Mouse (Mus musculus) c-Kit-positive CD71-positive TER-119-positive erythroid progenitor cells, embryonic 14.5 days (primary cell): ENCODE measurements around the gene Nup153.

Source experiments
- DNase-seq: peaks from one replicate; pipeline ENCODE4 v3.0.0-alpha.2; 2013; ENCODE audit warnings: low spot score

The Nup153 gene

DNA sequence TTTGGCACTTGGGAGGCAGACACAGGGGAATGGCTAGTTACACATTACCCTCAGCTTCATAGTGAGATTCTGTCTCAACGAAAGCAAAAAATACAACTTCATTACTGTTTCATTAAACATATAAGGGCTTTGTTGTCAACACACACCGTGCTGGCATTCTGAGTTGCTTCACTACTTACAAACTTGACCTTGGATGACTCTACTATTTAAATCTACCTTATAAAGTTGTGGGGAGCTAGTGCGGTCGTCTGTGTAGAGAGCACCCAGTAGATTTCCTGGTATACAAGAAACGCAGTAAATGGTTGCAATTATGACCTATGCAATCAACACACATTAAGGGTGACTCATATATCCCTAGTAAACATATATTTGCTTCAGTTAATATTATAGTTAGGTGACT lies 671 bp upstream of the Nup153 start:
- DNase-seq: no peak

DNA sequence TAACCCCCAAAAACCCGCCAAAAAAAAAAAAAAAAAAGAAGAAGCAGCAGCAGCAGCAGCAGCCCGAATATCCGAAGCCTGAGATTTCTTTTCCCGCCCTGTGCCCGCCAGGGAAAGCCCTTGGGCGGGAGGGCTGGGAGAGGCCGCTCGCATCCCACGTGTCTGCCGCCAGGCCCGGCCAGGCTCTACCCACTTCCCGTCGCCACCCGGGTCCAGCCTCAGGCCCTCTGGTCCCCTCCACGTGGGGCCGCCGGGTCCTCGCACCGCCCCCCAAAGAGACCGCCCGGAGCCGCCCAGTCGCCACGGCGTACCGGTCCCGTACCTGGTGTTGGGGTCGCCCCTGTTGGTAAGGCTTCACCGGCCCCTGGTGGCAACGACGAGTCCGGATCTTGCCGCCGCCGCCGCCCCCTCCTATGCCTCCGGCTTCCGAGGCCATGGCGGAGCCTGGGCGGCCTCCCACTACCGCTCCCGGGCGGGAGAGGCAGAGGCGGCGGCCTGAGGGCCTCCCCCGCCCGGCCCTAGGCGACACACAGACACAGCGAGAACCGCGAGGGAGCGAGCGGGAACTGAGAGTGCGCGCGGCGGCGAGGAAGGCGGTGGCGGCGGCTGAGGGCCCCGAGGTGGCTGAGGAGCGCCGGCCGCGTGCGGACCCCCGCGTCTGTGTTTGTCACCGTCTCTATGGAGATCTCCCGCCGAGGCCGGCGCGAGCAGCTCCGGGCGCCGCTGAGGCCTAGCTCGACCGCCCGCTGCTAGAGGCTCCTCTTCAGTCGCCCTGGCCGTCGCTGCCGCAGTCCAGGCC lies 503 bp downstream of the Nup153 start:
- peak; percentile 60 for DNase-seq

DNA sequence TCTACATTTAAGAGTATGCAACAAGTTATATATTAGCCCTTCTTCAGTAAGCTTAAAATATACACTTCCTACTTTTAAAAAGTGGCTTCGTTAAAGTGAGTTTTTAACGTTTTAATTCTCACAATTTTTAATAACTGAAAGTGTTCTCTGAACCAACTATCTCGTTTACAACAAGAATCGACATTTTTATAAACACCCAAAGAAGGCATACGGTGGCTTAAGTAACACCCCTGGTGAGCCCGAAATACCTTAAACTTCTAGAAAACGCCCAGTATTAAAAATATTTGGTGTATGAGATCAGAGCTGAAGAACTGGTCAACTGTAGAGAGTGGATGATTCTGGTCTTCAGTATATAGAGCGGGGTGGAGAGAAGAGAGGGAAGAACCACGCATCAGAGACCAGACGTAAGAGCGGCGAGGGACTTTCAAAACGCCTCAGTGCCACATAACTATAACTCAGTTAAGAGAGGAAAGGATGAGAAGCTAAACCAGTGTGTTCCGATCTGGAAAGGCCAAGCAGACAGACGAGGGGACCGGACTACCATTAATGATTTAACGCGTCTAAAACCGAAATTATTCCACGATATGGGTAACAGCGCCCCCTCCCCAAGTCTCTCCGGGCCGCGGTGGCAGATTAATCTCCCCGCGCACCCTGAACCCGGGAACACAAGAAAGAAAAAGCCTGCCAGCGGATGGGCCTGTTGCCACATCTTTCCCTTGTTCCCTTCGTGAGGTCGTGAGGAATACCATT lies 1.3 kb downstream of the Nup153 start:
- DNase-seq: peak; percentile 46

DNA sequence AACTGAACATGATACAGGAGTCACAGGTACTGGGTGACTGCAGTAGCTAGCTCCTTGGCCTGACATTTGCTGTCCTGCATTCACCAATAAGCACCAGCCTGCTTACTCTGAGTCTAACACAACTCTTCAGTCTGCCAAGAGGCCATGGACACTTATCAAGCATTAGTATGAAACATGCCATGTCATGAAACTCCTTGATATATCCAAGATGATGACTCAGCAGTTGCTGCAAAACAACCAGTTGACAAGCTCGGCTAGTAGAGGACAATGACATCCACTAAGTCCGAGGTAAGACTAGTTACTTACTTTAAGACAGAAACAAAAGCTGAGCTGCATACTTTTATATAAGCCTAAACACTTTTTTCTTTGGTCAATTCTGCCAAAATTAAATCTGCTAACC lies 2.5 kb downstream of the Nup153 start:
- peak; percentile 90 for DNase-seq

DNA sequence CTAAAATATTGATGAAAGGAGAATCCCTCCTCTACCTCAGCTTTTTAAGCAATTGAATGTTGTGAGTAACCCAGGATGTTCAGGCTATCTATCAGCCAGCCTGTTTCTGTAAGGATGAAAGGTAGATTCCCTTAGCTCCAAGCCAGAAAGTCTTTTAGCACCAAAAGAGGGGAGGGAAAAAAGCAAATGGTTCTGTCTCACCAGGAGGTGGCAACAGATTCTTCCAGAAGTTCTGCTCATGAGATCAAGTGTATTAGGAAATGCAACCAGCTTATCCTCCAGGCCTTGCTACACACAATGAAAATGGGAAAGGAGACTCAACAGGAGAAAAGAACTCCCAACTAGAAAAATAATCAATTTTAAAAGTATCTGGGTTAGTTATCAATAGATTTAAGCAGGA lies 3.4 kb downstream of the Nup153 start:
- no peak for DNase-seq

DNA sequence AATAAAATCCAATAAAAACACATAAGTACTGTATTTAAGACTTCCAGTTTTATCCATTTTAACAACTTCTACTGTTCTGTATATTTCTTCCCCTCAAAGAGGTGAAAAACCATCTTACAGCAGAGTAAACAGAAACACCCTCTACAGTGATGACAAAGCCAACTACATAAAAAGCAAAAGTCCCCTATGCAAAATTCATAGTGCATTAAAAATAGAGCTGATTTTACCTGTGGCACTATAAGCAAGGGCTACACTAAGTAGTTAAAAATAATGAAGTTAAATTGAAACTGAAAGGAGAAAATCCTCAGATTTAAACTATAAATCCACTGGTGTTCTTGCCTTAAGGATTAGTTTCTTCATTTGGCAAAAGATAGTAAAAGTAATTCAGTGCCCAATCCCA lies 6.7 kb downstream of the Nup153 start:
- no peak for DNase-seq

DNA sequence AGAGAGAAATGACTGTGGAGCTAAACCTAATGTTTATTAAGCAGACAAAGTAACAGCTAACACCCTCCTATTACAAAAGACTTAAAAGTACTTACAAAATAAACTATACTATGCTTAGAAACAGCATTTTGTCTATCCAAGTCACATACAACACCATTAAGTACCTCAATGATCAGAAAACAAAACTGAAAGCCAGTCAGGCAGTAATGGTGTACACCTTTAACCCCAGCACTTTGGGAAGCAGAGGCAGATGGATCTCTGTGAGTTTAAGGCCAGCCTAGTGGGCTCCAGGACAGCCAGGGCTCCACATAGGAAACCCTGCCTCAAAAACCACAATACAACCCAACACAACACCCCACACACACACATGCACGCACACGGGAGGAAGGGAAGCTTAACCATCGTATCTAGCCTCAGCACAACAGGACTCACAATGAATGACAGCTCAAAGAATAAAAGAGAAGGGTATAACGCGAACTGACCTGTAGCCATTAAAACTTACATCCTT lies 8.8 kb downstream of the Nup153 start:
- DNase-seq: no peak

DNA sequence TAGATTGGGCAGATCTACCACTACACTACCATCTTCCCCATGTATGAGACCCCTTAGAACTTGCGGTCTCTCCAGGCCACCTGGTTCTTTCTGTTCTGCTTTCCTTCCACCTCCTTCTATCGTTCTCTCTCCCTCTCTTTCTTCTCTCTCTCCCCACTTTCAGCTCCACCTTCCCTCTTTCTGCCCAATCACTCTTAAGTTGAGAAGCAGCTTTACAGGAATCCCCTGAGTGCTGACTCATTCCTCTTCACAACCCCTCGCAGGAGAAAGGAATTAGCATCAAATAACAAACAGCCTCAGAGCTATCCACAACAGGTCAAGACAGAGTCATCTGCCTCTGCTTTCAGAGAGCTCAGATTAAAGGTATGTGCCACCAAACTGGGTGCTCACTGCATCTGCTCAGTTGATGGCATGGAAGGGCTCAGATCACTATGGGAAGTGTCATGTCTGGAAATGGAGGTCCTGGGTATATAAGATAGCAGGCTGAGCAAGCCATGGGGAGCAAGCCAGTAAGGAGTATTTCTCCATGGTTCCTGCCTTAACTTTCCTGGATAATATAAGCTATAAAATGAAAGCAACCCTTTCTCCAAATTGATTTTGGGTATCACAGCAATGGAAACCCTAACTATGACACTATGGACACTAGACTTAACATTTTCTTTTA lies 11.6 kb downstream of the Nup153 start:
- peak; percentile 39 for DNase-seq

DNA sequence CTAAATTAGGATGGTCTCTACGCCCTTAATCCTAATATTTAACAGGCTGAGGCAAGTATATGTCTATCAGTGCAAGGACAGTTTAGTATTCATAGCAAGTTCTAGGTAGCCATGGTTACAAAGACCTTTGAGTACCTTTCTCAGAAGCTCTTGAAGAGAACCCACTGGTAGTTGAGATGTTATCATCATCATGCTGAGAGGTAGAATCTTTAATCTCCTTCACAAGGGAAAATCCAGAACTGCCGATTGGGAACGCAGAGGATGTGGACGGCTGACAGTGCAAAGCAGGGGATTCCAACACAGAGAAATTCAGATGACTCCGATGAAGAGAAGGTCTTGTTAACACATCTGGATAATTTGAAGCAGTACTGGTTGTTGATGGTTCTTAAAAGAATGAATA lies 14.3 kb downstream of the Nup153 start:
- no peak for DNase-seq

DNA sequence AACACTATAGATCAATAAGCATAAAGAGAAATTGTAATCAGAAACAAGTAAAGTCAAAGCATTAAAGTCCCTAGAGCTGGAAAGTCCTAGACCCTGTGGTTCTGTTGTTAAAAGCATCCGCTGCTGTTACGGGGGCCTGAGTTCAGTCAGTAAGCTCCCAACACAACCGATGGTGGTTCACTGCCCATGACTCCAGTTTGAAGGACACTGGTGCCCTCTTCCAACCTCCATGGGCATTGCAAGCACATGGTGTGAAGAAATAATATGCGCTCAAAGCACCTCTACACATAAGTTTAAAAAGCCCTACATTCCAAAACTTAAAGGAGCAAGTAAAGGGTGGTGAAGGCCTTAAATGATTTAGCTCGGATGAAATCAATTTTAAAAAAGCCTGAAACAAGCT lies 24.6 kb downstream of the Nup153 start:
- DNase-seq: no peak

DNA sequence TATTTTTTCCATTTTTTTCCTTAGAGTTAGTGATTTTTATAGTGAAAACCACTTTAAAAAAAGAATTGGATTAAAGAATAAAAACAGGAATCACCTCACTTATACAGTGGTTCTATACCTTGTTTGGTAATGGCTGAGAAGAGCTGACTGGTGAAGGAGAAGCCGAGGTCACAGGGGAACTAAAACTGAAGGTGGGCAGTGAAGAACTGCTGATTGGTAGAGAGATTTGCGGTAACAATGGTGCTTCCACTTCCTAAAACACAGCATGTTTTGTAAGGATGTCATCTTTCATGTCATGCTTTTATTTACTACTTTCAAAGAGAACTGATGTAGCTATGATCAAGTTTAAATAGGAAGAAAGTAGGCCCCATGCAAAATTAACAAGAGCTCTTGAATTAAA lies 26.3 kb downstream of the Nup153 start:
- no peak for DNase-seq

DNA sequence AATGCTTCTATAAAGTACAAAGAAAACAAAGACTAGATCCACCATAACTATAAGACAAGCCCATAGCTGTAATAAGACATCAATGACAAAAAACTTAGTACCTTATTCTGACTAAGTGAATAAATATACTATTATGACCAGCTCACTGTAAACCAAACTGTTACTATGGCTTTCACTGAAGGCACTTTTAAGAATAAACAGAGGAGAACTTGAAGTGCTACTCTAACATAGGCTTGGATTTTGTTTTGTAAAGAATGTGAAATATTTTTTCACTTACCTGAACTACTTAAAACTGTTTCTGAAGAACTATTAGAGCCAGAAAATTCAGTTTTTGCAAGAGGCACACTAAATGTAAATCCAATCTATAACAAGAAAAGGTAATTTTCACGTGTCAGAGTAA lies 28.4 kb downstream of the Nup153 start:
- no peak for DNase-seq

DNA sequence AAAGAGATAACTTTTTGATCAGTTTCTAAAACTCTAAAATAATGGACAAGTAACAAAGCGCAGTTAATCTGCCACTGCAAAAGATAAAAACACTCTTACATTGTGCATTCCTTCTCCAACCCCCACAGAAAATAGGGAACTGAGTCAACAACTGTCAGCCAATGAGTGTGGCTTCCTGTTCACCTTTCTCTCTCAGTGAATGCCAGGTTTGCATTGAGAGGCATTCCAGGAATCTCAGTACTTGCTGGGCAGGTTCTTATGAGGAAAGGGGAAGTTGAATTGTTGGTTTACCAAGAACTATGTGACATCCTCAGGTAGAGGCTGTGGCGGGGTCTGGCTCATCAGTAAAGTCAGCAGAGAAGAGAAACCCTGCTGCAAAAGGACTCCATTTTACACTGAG lies 31.0 kb downstream of the Nup153 start:
- DNase-seq: no peak

DNA sequence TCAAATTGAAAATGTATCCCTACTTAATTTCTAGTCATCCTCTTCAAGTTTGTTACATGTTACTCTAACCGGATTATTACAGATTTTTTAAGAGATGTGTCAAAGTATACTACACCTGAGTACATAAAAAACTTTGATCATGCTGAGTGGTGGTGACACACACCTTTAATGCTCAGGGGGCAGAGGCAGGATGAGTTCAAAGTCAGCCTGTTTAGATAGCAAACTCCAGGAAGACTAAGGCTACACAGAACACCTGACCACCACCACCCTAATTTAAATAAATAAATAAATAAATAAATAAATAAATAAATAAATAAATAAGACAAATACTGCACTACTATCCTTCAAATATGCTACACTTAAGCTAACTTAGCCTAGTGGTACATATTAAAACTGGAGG lies 31.8 kb downstream of the Nup153 start:
- no peak for DNase-seq

DNA sequence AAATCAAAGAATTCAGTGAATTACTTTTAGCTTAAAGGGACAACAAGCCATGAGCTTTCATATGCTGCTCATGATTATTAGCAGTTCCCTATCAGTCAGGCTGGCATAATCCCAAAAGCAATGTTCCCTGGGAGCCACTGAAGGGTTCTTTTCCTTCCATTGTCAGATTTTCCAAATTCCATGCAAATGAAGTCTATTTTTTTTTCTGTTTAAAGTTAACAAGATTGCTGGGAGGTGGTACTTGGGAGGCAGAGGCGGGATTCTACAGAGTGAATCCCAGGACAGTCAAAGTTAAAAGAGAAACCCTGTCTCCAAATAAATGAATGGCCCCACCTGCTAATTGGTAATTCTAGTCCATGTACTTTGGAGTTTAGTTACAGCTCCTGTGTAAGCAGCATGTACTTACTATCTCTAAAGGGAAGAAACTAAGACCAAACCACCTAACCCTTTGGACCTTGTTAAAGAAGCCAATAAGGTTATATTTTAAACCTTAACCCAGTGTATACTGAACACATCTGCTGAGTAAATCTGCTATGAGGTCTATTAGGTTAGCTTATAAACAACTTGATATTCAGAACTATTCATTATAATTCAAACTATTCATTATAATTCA lies 32.3 kb downstream of the Nup153 start:
- DNase-seq: no peak

DNA sequence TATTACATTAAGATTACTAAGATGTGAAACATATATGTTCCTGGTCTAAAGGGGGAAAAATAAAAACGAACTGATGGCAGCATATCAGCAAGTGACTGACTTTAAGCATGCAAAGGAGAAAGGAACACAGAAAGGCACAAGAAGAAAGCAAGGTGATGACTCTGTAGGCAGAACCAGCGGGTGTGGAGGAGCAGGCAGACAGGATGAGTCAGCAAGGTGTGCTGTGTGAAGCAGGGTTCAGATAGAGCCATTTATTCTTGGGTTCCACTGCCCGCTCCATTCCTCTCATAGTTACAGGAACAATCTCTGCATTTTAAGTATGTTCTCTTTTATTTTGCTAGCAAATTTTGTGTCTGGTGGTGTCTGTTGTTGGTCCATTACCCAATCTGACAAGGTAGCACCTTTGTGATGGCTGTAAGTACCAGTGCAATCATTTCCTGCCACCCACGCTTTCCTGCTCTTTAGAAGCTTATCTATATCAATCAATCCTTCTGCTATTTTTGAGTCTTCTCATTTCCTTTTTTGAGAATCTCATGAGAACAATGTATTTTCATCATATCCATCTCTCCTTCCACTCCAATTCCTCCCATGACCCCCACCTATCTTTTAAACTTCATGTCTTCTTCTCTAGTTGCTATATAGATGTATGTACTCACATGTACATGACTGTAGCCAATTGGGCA lies 37.0 kb downstream of the Nup153 start:
- DNase-seq: no peak

DNA sequence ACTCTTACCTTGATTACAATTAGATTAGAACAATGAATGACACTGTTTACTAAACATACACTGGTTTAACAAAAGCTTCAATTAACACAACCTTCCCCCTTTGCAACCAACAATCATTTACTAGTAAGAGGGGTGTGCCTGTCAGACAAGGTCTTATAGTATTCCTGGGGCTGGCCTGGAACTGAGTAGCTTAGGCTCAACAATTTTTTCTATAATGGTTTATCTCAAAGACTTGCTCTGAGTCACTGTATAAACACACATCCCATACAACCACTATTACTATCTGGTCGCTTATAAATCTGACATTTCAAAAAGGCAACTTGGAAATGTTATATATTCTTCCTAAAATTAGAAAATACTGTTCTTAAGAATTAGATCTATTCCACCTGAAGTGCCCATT lies 44.4 kb downstream of the Nup153 start:
- no peak for DNase-seq

DNA sequence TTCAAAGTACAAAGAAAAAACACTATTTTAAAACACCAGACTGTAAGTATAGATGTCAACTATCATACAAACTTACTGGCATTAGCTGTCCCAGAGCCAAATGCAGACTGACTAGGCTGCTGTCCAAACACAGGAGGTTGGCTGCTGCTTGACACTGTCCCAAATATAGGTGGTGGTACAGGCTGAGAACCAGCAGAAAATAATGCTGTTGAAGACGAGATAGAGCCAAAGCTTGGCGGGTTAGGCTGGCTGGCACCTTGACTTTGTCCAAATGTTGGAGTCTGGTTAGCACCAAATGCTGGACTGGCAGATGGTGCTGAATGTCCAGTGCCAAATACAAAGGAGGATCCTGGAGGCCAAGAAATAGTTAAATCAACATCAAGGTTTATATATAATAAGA lies 44.8 kb downstream of the Nup153 start:
- DNase-seq: no peak

DNA sequence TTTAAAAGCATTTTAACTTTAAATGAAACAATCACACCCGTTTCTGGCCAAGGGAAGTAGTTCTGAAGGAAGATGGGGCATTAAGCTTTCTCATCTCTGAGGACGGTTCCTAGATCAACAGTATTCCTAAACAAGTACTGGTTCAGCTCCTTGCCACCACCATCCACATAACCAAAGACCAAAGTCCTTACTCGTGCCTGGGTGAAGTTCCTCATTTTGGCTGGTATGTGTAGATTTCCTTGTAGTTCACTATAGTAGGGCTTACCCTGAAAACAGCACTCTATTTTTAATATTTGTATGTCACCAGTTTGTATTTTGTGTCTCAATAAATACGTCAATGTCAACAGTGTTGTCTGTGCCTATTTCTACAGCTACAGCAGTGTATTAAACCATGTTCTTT lies 50.0 kb downstream of the Nup153 start:
- DNase-seq: no peak

DNA sequence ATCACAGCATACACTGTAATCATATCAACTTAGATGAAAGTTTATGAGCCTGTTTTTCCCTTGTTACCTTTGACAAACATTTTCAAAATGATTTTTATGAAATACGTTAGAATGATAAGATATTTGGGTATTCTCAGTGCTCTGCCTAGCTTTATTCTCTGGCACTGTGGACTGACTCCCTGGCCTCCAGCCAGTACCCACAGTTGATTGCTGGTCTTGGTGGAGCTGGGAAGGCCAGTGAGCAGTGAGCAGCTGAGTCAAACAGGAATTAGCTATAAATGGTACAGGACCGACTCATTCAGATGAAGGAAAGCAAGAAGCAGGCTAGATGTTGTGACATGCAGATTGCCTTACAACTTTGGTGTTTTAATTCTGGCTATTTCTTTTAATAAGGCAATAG lies 53.1 kb downstream of the Nup153 start:
- DNase-seq: no peak

DNA sequence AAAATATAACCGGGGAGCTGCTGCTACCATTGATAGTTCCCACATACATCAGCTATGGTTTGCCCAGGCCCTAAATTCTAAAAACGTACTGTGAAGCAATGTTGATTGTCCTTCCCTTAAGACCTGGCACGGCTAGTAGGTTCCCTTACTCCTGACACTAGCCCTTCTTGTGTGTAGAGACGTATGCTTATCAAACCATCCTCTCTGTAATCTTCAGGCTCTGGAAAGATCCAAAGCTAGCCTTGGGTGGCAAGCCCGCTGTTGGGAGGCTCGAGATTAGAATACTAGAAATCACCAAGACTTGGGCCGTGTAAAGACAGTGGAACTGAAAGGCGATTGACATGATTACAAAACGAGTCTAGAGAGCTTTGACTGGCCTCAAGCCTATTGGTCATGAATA lies 57.2 kb downstream of the Nup153 start:
- DNase-seq: peak; percentile 19
